Mouse (Mus musculus): ENCODE data around the gene B430305J03Rik.

DNA sequence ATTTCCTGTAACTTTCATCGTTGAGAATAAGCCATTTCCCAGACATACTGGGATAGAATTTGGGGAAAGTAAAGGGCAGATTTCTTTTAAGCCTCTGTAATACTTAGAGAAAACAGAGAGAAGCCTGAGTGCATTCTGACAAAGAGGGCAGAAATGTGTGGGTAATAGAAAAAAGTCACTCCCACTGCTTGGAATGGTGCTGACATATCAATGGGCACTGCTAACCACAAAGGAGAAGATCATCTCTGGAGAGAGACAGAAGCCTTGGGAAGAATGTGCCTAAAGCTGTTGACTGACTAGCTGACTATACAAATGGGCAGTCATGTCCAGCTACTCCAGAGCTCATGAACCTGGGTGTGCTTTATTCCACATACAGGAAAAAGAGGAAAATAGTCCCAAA lies 10.3 kb downstream of the B430305J03Rik start:
- TF ChIP-seq CTCF (IDR thresholded peaks at IDR 0.05; ENCODE audit: borderline replicate concordance, extremely low read depth, insufficient read depth, insufficient read length) (no peak), POLR2A (IDR thresholded peaks at IDR 0.05; ENCODE audit: borderline replicate concordance, extremely low read depth, insufficient read depth, insufficient read length, poor library complexity, severe bottlenecking) (no peak)

All from brain, embryonic 14.5 days (tissue).